Mouse (Mus musculus) embryonic stem cell, embryonic (primary cell): ENCODE results near the gene Zfp410.

ENCODE experiments used
- CTCF ChIA-PET, 4 experiments: fragments of 300-600 bp in 2 of 4; fragments of 350-600 bp in 2 of 4; sonication (Branson Sonifier 250); formaldehyde crosslinking; loops; one replicate each; lab custom pipeline; 2022; ENCODE audit warnings: inconsistent platforms in 2 of 4; lab: Charles Lee
- POLR2A ChIA-PET, 4 experiments: fragments of 300-600 bp in 2 of 4; fragments of 350-600 bp in 2 of 4; sonication (Branson Sonifier 250); formaldehyde crosslinking; loops; one replicate each; lab custom pipeline; 2022; ENCODE audit warnings: antibody characterized with exemption in 4 of 4, inconsistent platforms in 1 of 4; lab: Charles Lee

The Zfp410 gene

GRCm38 (mm10) chr12:84388097-84388496 is 71.4 kb downstream of the Zfp410 start:
- CTCF ChIA-PET, result interaction anchor here in 1 of 4 experiments (1.1 kb wide), 1 partner anchor 11 kb away, joined by 4 read pairs; no protein-coding TSS in a partner anchor
- POLR2A ChIA-PET, result interaction anchor here in 2 of 4 experiments (1.0 to 1.9 kb wide), 5 partner anchors 11 to 71 kb away, joined by 3 to 6 read pairs (median 3); partner anchors contain the start of genes Bbof1 (in 2 of the 2), Entpd5 (in 2 of the 2), Rnf113a2 (in 1 of the 2) and Zfp410 (in 1 of the 2)

- CTCF ChIA-PET, result no interaction called here
- POLR2A ChIA-PET, result interaction anchor here in 3 of 4 experiments (0.7 to 1.9 kb wide), 4 partner anchors 11 to 640 kb away, joined by 3 to 6 read pairs (median 4); partner anchors contain the start of genes Bbof1 (in 2 of the 3) and Entpd5 (in 2 of the 3)
These were observed 72.2 kb downstream of the Zfp410 start for GRCm38 (mm10) chr12:84388774-84389400.

GRCm38 (mm10) chr12:84390336-84390735 is 73.7 kb downstream of the Zfp410 start:
- POLR2A ChIA-PET, result no interaction called here
- CTCF ChIA-PET, result no interaction called here

GRCm38 (mm10) chr12:84392681-84393080 is 76.0 kb downstream of the Zfp410 start:
- ChIA-PET POLR2A (interaction anchor here in 2 of 4 experiments (0.6 to 1.6 kb wide), 5 partner anchors 10 to 721 kb away, joined by 3 to 4 read pairs (median 3); partner anchors contain the start of gene Rnf113a2 (in 1 of the 2)), CTCF (no interaction called here)
